Mouse (Mus musculus): ENCODE results near the gene Soga3.

Gene Soga3

DNA sequence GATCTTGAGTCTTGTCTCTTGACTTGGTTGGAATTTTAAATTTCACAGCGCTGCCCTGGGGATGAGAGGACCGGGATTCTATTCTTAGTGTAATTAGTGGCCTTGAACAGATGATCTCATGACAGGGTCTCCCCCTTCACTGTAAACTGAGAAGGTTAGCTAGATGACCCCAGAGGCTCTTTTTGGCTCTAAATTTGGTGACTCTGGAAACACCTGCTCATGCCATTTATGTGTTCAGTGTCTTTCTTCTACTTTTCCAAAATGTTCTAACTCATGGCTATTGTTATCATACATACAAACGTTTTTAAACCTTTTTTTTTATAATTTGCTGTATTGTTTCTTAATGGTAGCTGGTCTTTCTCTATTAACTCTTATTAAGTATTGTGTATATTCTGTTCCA lies 65.1 kb downstream of the Soga3 start:
- no peak for DNase-seq

DNA sequence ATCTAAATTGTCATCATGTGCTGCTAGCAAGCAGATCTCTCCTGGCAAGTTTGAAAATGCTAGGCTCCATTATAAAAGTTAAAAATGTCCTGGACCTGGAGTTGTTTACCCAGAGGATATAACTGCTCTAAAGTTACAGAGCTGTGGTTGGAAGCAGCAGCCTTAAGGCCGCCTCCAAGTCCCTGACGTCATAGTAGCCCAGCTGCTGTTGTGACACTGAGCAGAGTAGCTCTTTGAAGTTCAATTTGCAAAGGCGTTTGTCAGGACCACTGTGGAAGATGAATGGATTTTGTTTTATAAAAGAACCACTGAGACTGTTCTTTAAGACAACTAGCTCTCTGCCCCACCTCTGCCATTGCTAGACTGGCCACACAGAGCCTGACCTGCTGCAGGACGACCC lies 67.8 kb downstream of the Soga3 start, which contains the start of gene 9330159F19Rik:
Gene 9330159F19Rik (plus strand): TSS at position 154 of the 400 bp plus-strand sequence.
- no peak for DNase-seq

DNA sequence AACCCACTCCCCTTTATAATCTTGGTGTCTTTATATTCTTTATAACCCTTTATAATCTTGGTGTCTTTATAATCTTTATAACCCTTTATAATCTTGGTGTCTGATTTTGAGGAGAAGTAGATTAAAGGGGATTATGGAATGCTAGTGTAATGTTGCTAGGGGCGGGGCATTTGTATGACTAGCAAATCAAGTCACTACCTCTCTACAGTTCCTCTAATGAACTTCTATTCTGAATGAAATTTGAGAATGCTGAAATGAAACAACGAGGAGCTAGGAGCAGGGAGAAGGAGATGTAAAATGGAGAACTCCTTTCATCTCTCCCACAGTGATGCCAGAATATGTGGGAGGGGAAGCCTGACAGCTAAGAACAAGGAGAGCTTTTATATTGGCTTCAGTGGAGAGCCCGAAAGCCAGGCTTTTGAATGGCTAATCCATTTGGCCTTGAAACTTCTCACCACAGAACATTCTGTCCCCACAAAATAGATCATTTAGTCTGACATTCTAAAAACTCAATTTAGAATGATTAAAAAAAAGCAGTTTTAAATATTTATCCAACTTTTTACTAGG lies 70.0 kb downstream of the Soga3 start:
- peak; percentile 11 for DNase-seq

DNA sequence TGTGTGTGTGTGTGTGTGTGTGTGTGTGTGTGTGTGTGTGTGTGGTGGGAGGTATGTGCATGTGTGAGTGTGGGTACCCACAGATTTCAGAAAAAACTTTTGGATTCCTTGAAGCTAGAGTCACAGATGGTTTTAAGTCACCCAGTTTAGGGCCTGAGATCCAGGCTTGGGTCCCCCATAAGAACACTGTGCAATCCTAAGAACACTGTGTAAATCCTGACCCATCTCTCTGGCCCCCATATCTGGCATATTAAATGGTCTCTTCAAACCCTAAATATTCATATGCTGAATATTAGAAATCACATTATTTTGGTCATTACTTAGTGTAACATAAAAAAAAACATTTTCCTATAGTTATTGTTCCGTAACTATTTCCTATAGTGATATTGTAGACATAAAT lies 73.3 kb downstream of the Soga3 start:
- no peak for DNase-seq

DNA sequence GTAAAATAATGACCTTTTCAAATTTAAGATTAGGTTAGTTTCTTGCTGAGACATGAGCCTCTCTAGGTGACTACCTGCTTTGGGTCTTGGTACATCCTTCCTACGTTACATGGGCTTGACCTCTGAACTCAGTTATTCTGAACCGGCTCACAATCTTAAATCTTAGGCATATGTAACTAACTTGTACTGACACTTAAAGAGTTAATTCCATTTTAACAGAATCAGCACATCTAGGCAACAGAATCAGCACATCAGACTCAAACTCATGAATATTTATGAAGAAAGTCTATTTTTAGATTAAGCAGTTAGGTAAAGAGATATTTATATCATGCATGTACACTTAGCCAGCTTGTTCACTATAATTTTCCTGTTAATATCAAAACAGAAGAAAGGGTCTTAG lies 73.8 kb downstream of the Soga3 start:
- DNase-seq = no peak

DNA sequence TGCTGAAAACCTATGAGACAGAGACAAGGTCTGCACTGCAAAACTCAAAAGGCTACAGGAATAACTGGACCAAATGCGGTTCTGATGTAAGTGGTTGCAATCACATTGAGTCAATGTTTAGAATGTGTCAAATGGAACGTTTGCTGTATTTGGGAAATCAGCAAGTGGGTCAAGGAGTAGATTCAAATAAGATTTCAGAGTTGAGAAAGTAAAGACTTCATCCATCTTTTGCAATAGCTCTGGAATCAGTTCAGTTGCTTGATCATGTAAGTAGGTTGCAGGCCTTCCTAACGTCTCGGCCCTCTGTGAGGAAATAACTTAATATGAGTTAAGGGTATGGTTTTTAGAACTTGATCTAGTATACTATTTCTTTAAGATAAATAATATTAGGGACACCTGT lies 81.7 kb downstream of the Soga3 start:
- no peak for DNase-seq

DNA sequence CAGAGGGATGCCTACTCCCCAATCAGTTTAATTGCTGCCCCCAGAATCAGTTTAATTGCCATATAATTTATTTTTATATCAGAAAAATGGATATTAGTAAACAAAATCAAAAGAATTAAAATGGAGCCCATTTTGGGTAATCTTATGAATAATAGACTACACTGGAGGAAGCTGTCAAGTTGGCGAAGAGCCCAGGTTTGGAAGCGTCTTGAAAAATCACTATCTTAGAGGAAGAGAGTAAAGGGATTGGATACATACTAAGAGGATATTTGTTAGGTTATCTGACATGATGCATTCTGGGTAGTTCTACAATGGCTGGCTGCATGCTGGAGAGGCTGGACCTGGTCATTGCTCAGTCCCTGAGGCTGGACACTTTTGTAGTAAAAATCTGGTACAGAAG lies 87.6 kb downstream of the Soga3 start:
- DNase-seq = no peak
